Mouse (Mus musculus) thymus, postnatal 14 days (tissue): ENCODE data around the gene Rab25.
"Not testable (repeated sequence)": the region's sequence is repeated elsewhere in the genome, so short reads cannot be mapped to it uniquely, and the experiment has no call there.

Source experiments
- DNase-seq: peaks from one replicate; pipeline ENCODE4 v3.0.0; 2021

Rab25 gene

GRCm38 (mm10) chr3:88548180-88548917 lies at the start of gene Rab25:
Gene Rab25, minus strand, starts transcription at chr3:88548300.
- no peak for DNase-seq

- DNase-seq = not testable (repeated sequence)
Observed at GRCm38 (mm10) chr3:88596547-88596946, 48.4 kb upstream of the Rab25 start.

- DNase-seq = no peak
Observed at GRCm38 (mm10) chr3:88593893-88594580, 45.9 kb upstream of the Rab25 start.

- DNase-seq = peak; percentile 48
Observed at GRCm38 (mm10) chr3:88592942-88593576, 45.0 kb upstream of the Rab25 start.

- peak; percentile 66 for DNase-seq
Observed at GRCm38 (mm10) chr3:88591950-88592731, 44.0 kb upstream of the Rab25 start.

- no peak for DNase-seq
Observed at GRCm38 (mm10) chr3:88591044-88591443, 42.9 kb upstream of the Rab25 start.

- DNase-seq = no peak
Observed at GRCm38 (mm10) chr3:88590246-88590645, 42.1 kb upstream of the Rab25 start.

- DNase-seq = no peak
Observed at GRCm38 (mm10) chr3:88586640-88587039, 38.5 kb upstream of the Rab25 start.

- no peak for DNase-seq
Observed at GRCm38 (mm10) chr3:88585769-88586168, 37.7 kb upstream of the Rab25 start.

GRCm38 (mm10) chr3:88579454-88580117 lies 31.5 kb upstream of the Rab25 start:
- DNase-seq = peak; percentile 77

- no peak for DNase-seq
Observed at GRCm38 (mm10) chr3:88578498-88579424, 30.7 kb upstream of the Rab25 start.

- DNase-seq = not testable (repeated sequence)
Observed at GRCm38 (mm10) chr3:88577846-88578245, 29.7 kb upstream of the Rab25 start.

GRCm38 (mm10) chr3:88575540-88575939 lies 27.4 kb upstream of the Rab25 start, which contains the start of gene Ssr2:
Gene Ssr2, plus strand, starts transcription at chr3:88575876.
- no peak for DNase-seq

- no peak for DNase-seq
Observed at GRCm38 (mm10) chr3:88573810-88574209, 25.7 kb upstream of the Rab25 start.

- DNase-seq = no peak
Observed at GRCm38 (mm10) chr3:88572835-88573234, 24.7 kb upstream of the Rab25 start.

GRCm38 (mm10) chr3:88571856-88572255 lies 23.8 kb upstream of the Rab25 start:
- no peak for DNase-seq

- DNase-seq = no peak
Observed at GRCm38 (mm10) chr3:88570341-88570740, 22.2 kb upstream of the Rab25 start.

GRCm38 (mm10) chr3:88569694-88570093 lies 21.6 kb upstream of the Rab25 start:
- DNase-seq = no peak

- DNase-seq = no peak
Observed at GRCm38 (mm10) chr3:88569093-88569492, 21.0 kb upstream of the Rab25 start.

- no peak for DNase-seq
Observed at GRCm38 (mm10) chr3:88568615-88569014, 20.5 kb upstream of the Rab25 start.

- no peak for DNase-seq
Observed at GRCm38 (mm10) chr3:88567892-88568291, 19.8 kb upstream of the Rab25 start.
